Mouse (Mus musculus) thymus, adult 2 months (tissue): ENCODE results near the gene Rpl21. TPM values are rescaled to one million over a fixed set of nuclear protein-coding genes. Genes with fewer than 3 reads are reported as not detected.
A peak's percentile ranks its signal among the peaks of the same experiment; 100 is the strongest.

ENCODE experiments used
- DNase-seq: peaks from one replicate; pipeline ENCODE4 v3.0.0; 2021
- H3K27ac ChIP-seq: fragments of 200-500 bp; 2 replicates; pipeline ENCODE4 v1.5.1; 2012; ENCODE audit warnings: low read length, control low read depth; ENCODE audit not compliant: control insufficient read depth, insufficient read depth
- H3K27me3 ChIP-seq: fragments of 200-500 bp; 2 replicates; pipeline ENCODE4 v1.6.1; 2012; ENCODE audit warnings: mild to moderate bottlenecking, low read length, moderate library complexity, mixed read lengths; ENCODE audit not compliant: control insufficient read depth, insufficient read depth
- H3K36me3 ChIP-seq: fragments of 200-500 bp; 2 replicates; pipeline ENCODE4 v1.6.1; 2012; ENCODE audit warnings: mild to moderate bottlenecking, low read length, moderate library complexity; ENCODE audit not compliant: control insufficient read depth, insufficient read depth
- H3K4me1 ChIP-seq: fragments of 200-500 bp; replicated peaks from 2 replicates; pipeline ENCODE4 v1.6.1; 2012; ENCODE audit warnings: low read length; ENCODE audit not compliant: control insufficient read depth, insufficient read depth
- H3K4me3 ChIP-seq: fragments of 200-500 bp; 2 replicates; pipeline ENCODE4 v1.5.1; 2012; ENCODE audit warnings: mild to moderate bottlenecking, low read length, control low read depth, moderate library complexity; ENCODE audit not compliant: control insufficient read depth, insufficient read depth
- CTCF ChIP-seq: fragments of 200-500 bp; IDR thresholded peaks from 2 replicates; pipeline ENCODE4 v1.5.1; 2012; ENCODE audit warnings: mild to moderate bottlenecking, control low read depth, low read length, moderate library complexity, borderline replicate concordance; ENCODE audit not compliant: control insufficient read depth, poor library complexity, insufficient read depth; ENCODE audit errors: extremely low read depth
- POLR2A ChIP-seq: fragments of 200-500 bp; IDR thresholded peaks from 2 replicates; pipeline ENCODE4 v1.6.1; 2012; ENCODE audit warnings: mild to moderate bottlenecking, low read length, control low read depth, moderate library complexity; ENCODE audit not compliant: control insufficient read depth, poor library complexity, insufficient read depth; ENCODE audit errors: extremely low read depth
- WGBS: fragments of 180-500 bp; shearing (Covaris S2); methylation state at CpG from one replicate; pipeline ENCODE4 v1.1.7; 2018; 5-methylcytosine and 5-hydroxymethylcytosine counted together
- polyA plus RNA-seq: library from polyadenylated mRNA; depleted of rRNA; stranded (reverse); fragments of >200 nt; gene quantifications from 2 replicates; pipeline ENCODE4 v1.2.3, GENCODE M21; 2012

Gene Rpl21
- polyA plus RNA-seq, 1 experiment, result 60.9 TPM

GRCm38 (mm10) chr5:146793630-146794083 is 39.0 kb upstream of the Rpl21 start:
- no peak for DNase-seq
- under 1% methylated on average over 18 of the region's 18 CpGs for WGBS
- H3K27me3 ChIP-seq, result no peaks in the 10 kb centered on the region
- H3K27ac ChIP-seq, result peak overlapping the region; percentile 4; the same call in 1 of the 2 replicates
- H3K36me3 ChIP-seq, result no peaks in the 10 kb centered on the region
- TF ChIP-seq CTCF (no peak), POLR2A (no peak)
- peaks cover 20% of the 10 kb centered on the region for H3K4me1 ChIP-seq
- H3K4me3 ChIP-seq, result peak overlapping the region; percentile 91

- H3K4me1 ChIP-seq, result peaks cover 20% of the 10 kb centered on the region
- no peaks in the 10 kb centered on the region for H3K27me3 ChIP-seq
- TF ChIP-seq POLR2A, result peak; percentile 45; the same call in 1 of the 2 replicates
- no peak for TF ChIP-seq CTCF
- peak overlapping the region; percentile 91 for H3K4me3 ChIP-seq
- WGBS, result 2% methylated on average over 83 of the region's 83 CpGs
- H3K27ac ChIP-seq, result peak overlapping the region; percentile 4; the same call in 1 of the 2 replicates
- no peaks in the 10 kb centered on the region for H3K36me3 ChIP-seq
- DNase-seq, result peak; percentile 43
Observed at GRCm38 (mm10) chr5:146794084-146794852, 38.4 kb upstream of the Rpl21 start.

GRCm38 (mm10) chr5:146794853-146795252 is 37.8 kb upstream of the Rpl21 start, which contains the start of gene Usp12:
Gene Usp12, minus strand, starts transcription at chr5:146795006.
- H3K27ac ChIP-seq, result peak within 1 kb of the TSS; percentile 4; the same call in 1 of the 2 replicates
- TF ChIP-seq POLR2A, result 0 out of 2 replicates have a peak, but pooled peaks have one; percentile 40
- peak; percentile 58; the same call in 1 of the 2 replicates for TF ChIP-seq CTCF
- 3% methylated on average over 50 of the region's 51 CpGs for WGBS
- DNase-seq, result peak; percentile 99
- H3K4me1 ChIP-seq, result peaks cover 17% of the 10 kb centered on the region
- H3K4me3 ChIP-seq, result peak within 1 kb of the TSS; percentile 91
- H3K27me3 ChIP-seq, result no peaks in the 10 kb centered on the region
- no peaks in the 10 kb centered on the region for H3K36me3 ChIP-seq

- 95% methylated on average over 13 of the region's 13 CpGs for WGBS
- Histone ChIP-seq H3K27ac (no peak overlapping the region), H3K4me3 (no peak overlapping the region), H3K4me1 (peaks cover 16% of the 10 kb centered on the region), H3K36me3 (no peaks in the 10 kb centered on the region), H3K27me3 (no peaks in the 10 kb centered on the region)
- TF ChIP-seq CTCF (no peak), POLR2A (no peak)
- DNase-seq, result no peak
Observed at GRCm38 (mm10) chr5:146795728-146796127, 37.0 kb upstream of the Rpl21 start.

- no peaks in the 10 kb centered on the region for H3K36me3 ChIP-seq
- H3K4me3 ChIP-seq, result no peak overlapping the region
- no peaks in the 10 kb centered on the region for H3K27me3 ChIP-seq
- no peak for TF ChIP-seq CTCF
- no peak for TF ChIP-seq POLR2A
- H3K4me1 ChIP-seq, result peaks cover 7% of the 10 kb centered on the region; the same call in 1 of the 2 replicates
- no peak overlapping the region for H3K27ac ChIP-seq
- no peak for DNase-seq
- 85% methylated on average over 9 of the region's 9 CpGs for WGBS
Observed at GRCm38 (mm10) chr5:146798031-146798430, 34.7 kb upstream of the Rpl21 start.

GRCm38 (mm10) chr5:146806004-146806430 is 26.7 kb upstream of the Rpl21 start:
- Histone ChIP-seq H3K36me3 (no peaks in the 10 kb centered on the region), H3K4me3 (no peak overlapping the region), H3K4me1 (no peaks in the 10 kb centered on the region; the same call in 1 of the 2 replicates), H3K27me3 (no peaks in the 10 kb centered on the region), H3K27ac (no peak overlapping the region)
- DNase-seq, result no peak
- TF ChIP-seq CTCF, result no peak
- no peak for TF ChIP-seq POLR2A
- WGBS, result 13% methylated on average over 8 of the region's 8 CpGs

GRCm38 (mm10) chr5:146809951-146810350 is 22.7 kb upstream of the Rpl21 start:
- Histone ChIP-seq H3K36me3 (no peaks in the 10 kb centered on the region), H3K27me3 (no peaks in the 10 kb centered on the region), H3K27ac (no peak overlapping the region), H3K4me3 (no peak overlapping the region), H3K4me1 (no peaks in the 10 kb centered on the region)
- no peak for TF ChIP-seq CTCF
- TF ChIP-seq POLR2A, result no peak
- 87% methylated on average over 5 of the region's 5 CpGs for WGBS
- DNase-seq, result no peak
